Mouse (Mus musculus) cortical plate, adult 2 months (tissue): ENCODE measurements around the gene Smad1. TPM values are rescaled to one million over a fixed set of nuclear protein-coding genes. Genes with fewer than 3 reads are reported as not detected.

Experiments used
- H3K27ac ChIP-seq: fragments of 200-500 bp; 2 replicates; pipeline ENCODE4 v1.5.1; 2012; ENCODE audit warnings: low read length, control low read depth, inconsistent platforms; ENCODE audit not compliant: insufficient read depth
- H3K4me1 ChIP-seq: fragments of 200-500 bp; 2 replicates; pipeline ENCODE4 v1.6.1; 2011; ENCODE audit warnings: low read length; ENCODE audit not compliant: control insufficient read depth, insufficient read depth
- H3K4me3 ChIP-seq: fragments of 200-500 bp; 2 replicates; pipeline ENCODE4 v1.5.1; 2011; ENCODE audit warnings: mild to moderate bottlenecking, low read length, control low read depth; ENCODE audit not compliant: insufficient read depth
- CTCF ChIP-seq: fragments of 200-500 bp; IDR thresholded peaks from 2 replicates; pipeline ENCODE4 v1.5.1; 2011; ENCODE audit warnings: mild to moderate bottlenecking, control low read depth, low read length; ENCODE audit not compliant: insufficient read depth; ENCODE audit errors: extremely low read depth
- POLR2A ChIP-seq: fragments of 200-500 bp; IDR thresholded peaks from 2 replicates; pipeline ENCODE4 v1.6.1; 2011; ENCODE audit warnings: mild to moderate bottlenecking, low read length, control low read depth; ENCODE audit not compliant: insufficient read depth; ENCODE audit errors: extremely low read depth
- polyA plus RNA-seq: library from polyadenylated mRNA; depleted of rRNA; stranded (reverse); fragments of >200 nt; gene quantifications from 2 replicates; pipeline ENCODE4 v1.2.3, GENCODE M21; 2012

Gene Smad1
- polyA plus RNA-seq, 1 experiment = 18.9 TPM

GRCm38 (mm10) chr8:79324036-79324435 lies 75.3 kb downstream of the Smad1 start:
- H3K4me3 ChIP-seq = no peak overlapping the region
- TF ChIP-seq CTCF (no peak), POLR2A (no peak)
- no peak overlapping the region for H3K27ac ChIP-seq

GRCm38 (mm10) chr8:79323121-79323520 lies 76.2 kb downstream of the Smad1 start:
- TF ChIP-seq POLR2A (no peak), CTCF (no peak)
- Histone ChIP-seq H3K4me1 (no peaks in the 10 kb centered on the region), H3K27ac (no peak overlapping the region), H3K4me3 (no peak overlapping the region)

More at GRCm38 (mm10) chr8:79324036-79324435, 75.3 kb downstream of the Smad1 start:
- H3K4me1 ChIP-seq = no peaks in the 10 kb centered on the region

GRCm38 (mm10) chr8:79310801-79311200 lies 88.5 kb downstream of the Smad1 start:
- no peaks in the 10 kb centered on the region for H3K4me1 ChIP-seq
- TF ChIP-seq CTCF (no peak), POLR2A (no peak)
- no peak overlapping the region for H3K27ac ChIP-seq
- H3K4me3 ChIP-seq = no peak overlapping the region

GRCm38 (mm10) chr8:79305941-79306340 lies 93.4 kb downstream of the Smad1 start:
- TF ChIP-seq CTCF = no peak
- no peak for TF ChIP-seq POLR2A
- H3K27ac ChIP-seq = no peak overlapping the region
- no peak overlapping the region for H3K4me3 ChIP-seq
- H3K4me1 ChIP-seq = no peaks in the 10 kb centered on the region

- no peak for TF ChIP-seq POLR2A
- TF ChIP-seq CTCF = no peak
- Histone ChIP-seq H3K4me1 (no peaks in the 10 kb centered on the region), H3K27ac (no peak overlapping the region), H3K4me3 (no peak overlapping the region)
These were observed 97.8 kb downstream of the Smad1 start for GRCm38 (mm10) chr8:79301548-79301947.

- H3K4me3 ChIP-seq = no peak overlapping the region
- no peak overlapping the region for H3K27ac ChIP-seq
- TF ChIP-seq POLR2A (no peak), CTCF (no peak)
- H3K4me1 ChIP-seq = no peaks in the 10 kb centered on the region
These were observed 99.6 kb downstream of the Smad1 start for GRCm38 (mm10) chr8:79299704-79300103.

GRCm38 (mm10) chr8:79297763-79298162 lies 101.6 kb downstream of the Smad1 start:
- Histone ChIP-seq H3K4me3 (no peak overlapping the region), H3K4me1 (peaks cover 4% of the 10 kb centered on the region), H3K27ac (no peak overlapping the region)
- TF ChIP-seq CTCF (peak; percentile 91), POLR2A (no peak)

- Histone ChIP-seq H3K4me3 (peak overlapping the region; percentile 77), H3K27ac (peak overlapping the region; percentile 40; the same call in 1 of the 2 replicates), H3K4me1 (peaks cover 4% of the 10 kb centered on the region)
- TF ChIP-seq CTCF (no peak), POLR2A (no peak)
These were observed 103.8 kb downstream of the Smad1 start for GRCm38 (mm10) chr8:79295276-79296105.

GRCm38 (mm10) chr8:79294610-79295275 lies 104.6 kb downstream of the Smad1 start, which contains the start of gene Mmaa:
Mmaa (minus strand) TSS chr8:79294937.
- peaks cover 4% of the 10 kb centered on the region for H3K4me1 ChIP-seq
- TF ChIP-seq CTCF (no peak), POLR2A (peak; percentile 50; the same call in 1 of the 2 replicates)

GRCm38 (mm10) chr8:79293841-79294240 lies 105.5 kb downstream of the Smad1 start:
- Histone ChIP-seq H3K27ac (no peak overlapping the region), H3K4me1 (peaks cover 4% of the 10 kb centered on the region)
- no peak for TF ChIP-seq CTCF
- TF ChIP-seq POLR2A = no peak

More at GRCm38 (mm10) chr8:79294610-79295275, 104.6 kb downstream of the Smad1 start, which contains the start of gene Mmaa:
- Histone ChIP-seq H3K27ac (peak within 1 kb of the TSS; percentile 73), H3K4me3 (peak within 1 kb of the TSS; percentile 77)

More at GRCm38 (mm10) chr8:79293841-79294240, 105.5 kb downstream of the Smad1 start:
- peak overlapping the region; percentile 77; the same call in 1 of the 2 replicates for H3K4me3 ChIP-seq
